Mouse (Mus musculus) small intestine, adult 2 months (tissue): ENCODE results near the gene Rps16. TPM values are rescaled to one million over a fixed set of nuclear protein-coding genes. Genes with fewer than 3 reads are reported as not detected.

Experiments used
- H3K27ac ChIP-seq: fragments of 200-500 bp; 2 replicates; pipeline ENCODE4 v1.5.1; 2012; ENCODE audit warnings: low read depth, low read length, control low read depth, inconsistent platforms; ENCODE audit not compliant: insufficient read depth
- H3K27me3 ChIP-seq: fragments of 200-500 bp; 2 replicates; pipeline ENCODE4 v1.6.1; 2012; ENCODE audit warnings: mild to moderate bottlenecking, moderate library complexity, low read length, inconsistent platforms; ENCODE audit not compliant: control insufficient read depth, insufficient read depth
- H3K36me3 ChIP-seq: fragments of 200-500 bp; 2 replicates; pipeline ENCODE4 v1.6.1; 2012; ENCODE audit warnings: mild to moderate bottlenecking, low read length, control low read depth, inconsistent platforms; ENCODE audit not compliant: control insufficient read depth, insufficient read depth
- H3K4me1 ChIP-seq: fragments of 200-500 bp; 2 replicates; pipeline ENCODE4 v1.6.1; 2012; ENCODE audit warnings: low read length, inconsistent platforms, mixed read lengths; ENCODE audit not compliant: control insufficient read depth, insufficient read depth, insufficient read length
- H3K4me3 ChIP-seq: fragments of 200-500 bp; 2 replicates; pipeline ENCODE4 v1.5.1; 2012; ENCODE audit warnings: low read depth, mild to moderate bottlenecking, control low read depth, inconsistent platforms, low read length, moderate library complexity
- CTCF ChIP-seq: fragments of 200-500 bp; IDR thresholded peaks from 2 replicates; pipeline ENCODE4 v1.5.1; 2012; ENCODE audit warnings: low read depth, mild to moderate bottlenecking, control low read depth, inconsistent platforms, low read length, moderate library complexity, mixed read lengths; ENCODE audit not compliant: insufficient replicate concordance, insufficient read length; ENCODE audit errors: extremely low read depth
- POLR2A ChIP-seq: fragments of 200-500 bp; IDR thresholded peaks from 2 replicates; pipeline ENCODE4 v1.6.1; 2012; ENCODE audit warnings: low read depth, mild to moderate bottlenecking, control low read depth, inconsistent platforms, low read length, moderate library complexity
- WGBS: fragments of 180-500 bp; shearing (Covaris S2); methylation state at CpG from one replicate; pipeline ENCODE4 v1.1.7; 2018; 5-methylcytosine and 5-hydroxymethylcytosine counted together
- polyA plus RNA-seq: library from polyadenylated mRNA; depleted of rRNA; stranded (reverse); fragments of >200 nt; gene quantifications from 2 replicates; pipeline ENCODE4 v1.2.3, GENCODE M21; 2012

Gene Rps16
- polyA plus RNA-seq, 1 experiment: 996 TPM

DNA sequence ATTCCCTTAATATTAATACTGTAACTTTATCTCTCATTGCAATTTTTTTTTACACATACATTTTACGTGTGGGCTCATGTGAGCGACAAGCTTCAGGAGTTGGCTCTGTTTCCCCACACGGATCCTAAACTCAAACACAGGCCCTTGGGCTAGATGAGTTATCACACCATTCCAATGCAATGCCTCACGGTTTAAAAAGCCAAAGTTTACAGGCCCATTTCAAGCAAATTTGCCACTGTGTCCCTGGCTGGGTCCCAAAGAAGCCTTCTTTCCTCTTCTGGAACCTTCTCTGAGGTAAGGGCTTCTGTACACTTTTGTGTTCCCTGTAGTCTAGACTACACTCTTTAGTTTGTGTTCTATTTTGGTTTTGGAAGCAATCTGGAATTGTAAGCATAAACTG lies 15.9 kb upstream of the Rps16 start:
- H3K4me3 ChIP-seq: no peak overlapping the region
- 0 out of 2 replicates have a peak, but pooled peaks cover 6% of the 10 kb centered on the region for H3K4me1 ChIP-seq
- TF ChIP-seq POLR2A (no peak), CTCF (no peak)
- peaks cover 21% of the 10 kb centered on the region for H3K36me3 ChIP-seq
- H3K27ac ChIP-seq: no peak overlapping the region
- 73% methylated on average over 4 of the region's 4 CpGs for WGBS
- no peaks in the 10 kb centered on the region for H3K27me3 ChIP-seq

DNA sequence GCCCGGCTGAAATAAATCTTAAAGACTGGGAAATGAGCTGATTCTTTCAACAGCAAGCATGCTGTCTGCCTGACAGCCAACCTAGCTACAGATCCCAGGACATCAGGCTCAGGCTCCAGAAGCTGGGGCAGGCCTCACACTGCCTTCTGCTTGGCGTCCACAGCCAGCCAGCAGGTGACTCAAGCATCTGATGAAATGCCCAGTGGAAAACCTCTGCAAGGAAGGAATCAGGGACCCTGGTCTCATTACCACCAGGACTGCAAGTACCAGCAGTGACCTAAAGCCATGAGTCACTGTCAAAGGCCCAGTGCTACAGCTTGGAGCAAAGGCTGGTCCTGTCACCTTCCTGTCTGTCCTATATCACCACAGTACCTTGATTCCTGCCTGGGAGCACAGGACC lies 15.0 kb upstream of the Rps16 start:
- WGBS: 85% methylated on average over 2 of the region's 2 CpGs
- H3K4me1 ChIP-seq: 0 out of 2 replicates have a peak, but pooled peaks cover 6% of the 10 kb centered on the region
- no peak overlapping the region for H3K4me3 ChIP-seq
- H3K36me3 ChIP-seq: peaks cover 12% of the 10 kb centered on the region
- H3K27ac ChIP-seq: no peak overlapping the region
- no peaks in the 10 kb centered on the region for H3K27me3 ChIP-seq
- no peak for TF ChIP-seq POLR2A
- no peak for TF ChIP-seq CTCF

DNA sequence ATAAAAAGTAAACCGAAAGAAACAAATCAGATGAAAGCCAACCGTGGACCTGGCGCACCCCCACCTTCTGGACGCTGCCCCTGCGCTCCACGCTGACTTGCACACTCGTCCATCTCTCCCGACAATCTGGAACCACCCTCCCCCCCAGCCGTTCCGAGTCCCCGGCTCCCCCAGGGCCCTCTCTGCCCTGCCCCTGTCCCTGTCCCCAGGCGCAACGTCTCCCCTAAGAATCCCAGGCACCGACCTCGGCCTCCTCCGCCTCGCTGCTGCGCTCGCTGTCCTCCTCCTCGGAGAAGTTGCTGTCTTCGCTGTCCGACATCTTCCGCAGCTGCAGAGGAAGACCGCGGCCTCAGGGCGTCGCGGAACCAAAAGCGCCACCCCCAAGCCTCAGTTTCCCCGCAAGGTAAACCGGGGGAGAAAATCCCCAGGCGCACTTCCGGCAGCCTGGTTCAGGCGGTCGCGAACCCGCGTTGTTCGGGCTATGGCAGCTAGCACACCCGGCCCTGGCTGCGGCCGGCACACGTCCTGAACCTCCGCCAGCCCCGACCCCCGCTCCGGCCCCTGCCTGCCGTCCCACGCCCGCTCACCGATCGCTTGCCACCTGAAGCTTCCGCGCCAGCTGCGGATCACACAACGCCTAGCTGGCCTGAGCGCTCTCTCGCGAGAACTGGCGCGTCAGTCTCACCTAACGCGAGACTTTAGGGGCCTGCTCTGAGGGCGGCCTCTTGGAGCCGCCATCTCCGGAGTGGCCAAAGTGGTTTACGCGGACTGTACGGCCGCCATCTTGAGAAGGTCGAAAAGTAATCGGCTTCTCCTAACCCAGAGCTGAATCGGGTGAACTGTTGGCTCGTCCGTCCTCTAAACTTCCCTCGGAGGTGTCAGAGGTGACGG lies 12.1 kb upstream of the Rps16 start, which contains the start of gene Supt5:
Gene Supt5 (minus strand): TSS at position 639 of the 891 bp plus-strand sequence.
- TF ChIP-seq POLR2A (peak; percentile 77), CTCF (no peak)
- 1% methylated on average over 77 of the region's 77 CpGs for WGBS
- Histone ChIP-seq H3K27me3 (no peaks in the 10 kb centered on the region), H3K27ac (peak within 1 kb of the TSS; percentile 97), H3K4me3 (peak within 1 kb of the TSS; percentile 85), H3K36me3 (peaks cover 3% of the 10 kb centered on the region; the same call in 1 of the 2 replicates), H3K4me1 (peaks cover 15% of the 10 kb centered on the region)

DNA sequence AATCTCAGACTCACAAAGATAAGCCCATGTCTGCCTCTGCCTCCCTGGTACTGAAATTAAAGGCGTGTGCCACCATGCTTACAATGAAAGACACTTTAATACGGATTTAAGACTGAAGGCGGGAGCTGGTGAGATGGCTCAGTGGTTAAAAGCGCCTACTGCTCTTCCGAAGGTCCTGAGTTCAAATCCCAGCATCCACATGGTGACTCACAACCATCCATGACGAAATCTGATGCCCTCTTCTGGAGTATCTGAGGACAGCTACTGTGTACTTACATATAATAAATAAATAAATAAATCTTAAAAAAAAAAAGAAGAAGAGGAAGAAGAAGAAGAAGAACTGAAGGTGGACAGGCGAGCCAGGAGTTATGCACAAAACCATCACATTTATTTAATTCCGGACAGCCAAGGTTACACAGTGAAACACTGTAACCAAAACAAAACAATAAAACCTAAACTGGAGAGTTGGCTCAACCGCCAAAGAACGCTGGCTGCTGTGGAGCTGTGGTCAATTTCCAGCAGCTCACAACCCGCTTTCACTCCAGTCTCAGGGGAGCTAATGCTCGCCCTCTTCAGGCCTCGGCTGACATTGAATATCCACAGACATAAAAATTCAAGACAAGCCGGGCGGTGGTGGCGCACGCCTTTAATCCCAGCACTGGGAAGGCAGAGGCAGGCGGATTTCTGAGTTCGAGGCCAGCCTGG lies 11.1 kb upstream of the Rps16 start:
- no peaks in the 10 kb centered on the region for H3K36me3 ChIP-seq
- no peaks in the 10 kb centered on the region for H3K27me3 ChIP-seq
- peak overlapping the region; percentile 97 for H3K27ac ChIP-seq
- no peak overlapping the region for H3K4me3 ChIP-seq
- H3K4me1 ChIP-seq: peaks cover 15% of the 10 kb centered on the region
- TF ChIP-seq CTCF (no peak), POLR2A (no peak)
- 49% methylated on average over 19 of the region's 19 CpGs for WGBS

DNA sequence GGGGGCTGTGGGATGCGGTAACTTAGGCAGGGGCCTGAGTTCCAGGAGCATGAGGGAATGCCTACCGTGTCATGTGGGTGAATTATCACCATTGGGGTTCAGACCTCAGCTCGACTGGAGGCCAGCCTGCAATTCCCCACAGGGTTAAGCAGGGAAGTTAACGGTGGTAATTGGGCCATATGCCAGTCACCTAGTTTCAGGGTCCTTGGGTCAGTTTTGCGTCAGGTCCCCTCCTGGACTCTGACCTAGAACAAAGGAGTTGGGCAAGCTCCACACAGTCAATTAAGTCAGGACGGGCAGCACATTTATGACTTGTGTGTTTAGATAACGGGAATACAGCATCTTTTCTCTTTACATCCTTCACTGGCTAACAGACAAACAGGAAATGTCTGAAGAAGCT lies 9.1 kb upstream of the Rps16 start:
- Histone ChIP-seq H3K4me1 (peaks cover 11% of the 10 kb centered on the region), H3K4me3 (no peak overlapping the region), H3K27me3 (no peaks in the 10 kb centered on the region), H3K27ac (peak overlapping the region; percentile 20; the same call in 1 of the 2 replicates), H3K36me3 (no peaks in the 10 kb centered on the region)
- no peak for TF ChIP-seq POLR2A
- TF ChIP-seq CTCF: no peak
- 19% methylated on average over 7 of the region's 7 CpGs for WGBS

DNA sequence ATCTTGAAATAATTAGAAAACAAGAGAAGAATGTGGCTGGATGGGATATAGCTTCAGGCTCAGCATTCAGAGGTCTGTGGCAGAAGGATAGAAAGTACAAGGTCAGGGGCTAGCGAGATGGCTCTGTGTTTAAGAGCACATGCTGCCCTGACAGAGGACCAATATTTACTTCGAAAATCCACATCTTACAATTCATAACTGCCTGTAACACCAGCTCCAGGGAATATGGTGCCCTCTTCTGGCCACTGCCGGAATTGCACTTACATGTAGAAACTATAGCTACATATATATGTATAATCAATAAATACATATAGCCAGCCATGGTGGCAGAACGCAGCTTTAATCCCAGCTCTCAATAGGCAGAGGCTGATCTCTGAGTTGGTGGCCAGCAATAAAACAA lies 5.8 kb upstream of the Rps16 start:
- H3K27ac ChIP-seq: no peak overlapping the region
- 0% methylated on average over 4 of the region's 4 CpGs for WGBS
- TF ChIP-seq CTCF (peak; percentile 38; the same call in 1 of the 2 replicates), POLR2A (no peak)
- no peak overlapping the region for H3K4me3 ChIP-seq
- no peaks in the 10 kb centered on the region for H3K27me3 ChIP-seq
- H3K4me1 ChIP-seq: peaks cover 9% of the 10 kb centered on the region
- no peaks in the 10 kb centered on the region for H3K36me3 ChIP-seq

DNA sequence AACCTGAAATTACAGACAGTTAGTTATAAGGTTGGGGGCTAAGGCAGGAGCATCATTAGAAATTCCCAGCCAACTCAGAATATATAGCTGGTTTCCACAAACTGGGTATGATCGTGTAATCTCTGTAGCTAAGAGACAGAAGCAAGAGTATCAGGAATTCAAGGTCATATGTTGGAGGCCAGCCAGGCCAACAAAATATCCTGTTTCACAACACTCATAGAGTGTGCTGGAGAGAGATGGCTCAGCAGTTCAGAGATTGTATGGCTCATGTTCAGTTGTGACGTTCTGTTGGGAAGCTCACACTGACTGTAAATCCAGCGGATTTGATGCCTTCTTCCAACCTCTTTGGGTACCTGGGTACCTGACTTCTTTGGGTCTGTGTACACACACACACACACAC lies 2.7 kb upstream of the Rps16 start:
- H3K27ac ChIP-seq: no peak overlapping the region
- WGBS: 38% methylated on average over 3 of the region's 3 CpGs
- H3K36me3 ChIP-seq: peaks cover 7% of the 10 kb centered on the region
- H3K27me3 ChIP-seq: no peaks in the 10 kb centered on the region
- H3K4me3 ChIP-seq: no peak overlapping the region
- no peak for TF ChIP-seq POLR2A
- no peak for TF ChIP-seq CTCF
- H3K4me1 ChIP-seq: peaks cover 3% of the 10 kb centered on the region; the same call in 1 of the 2 replicates
